Mouse (Mus musculus) E14TG2a.4 (cell line): ENCODE measurements at regions not wholly inside any gene's neighbourhood (a gene's known extent, or its start where the extent isn't known, plus 50 kb on each side); places are given as distances from the start of the nearest gene placed in this dataset.

ENCODE experiments used
- CTCF ChIP-seq: conservative IDR thresholded peaks from 2 replicates; pipeline ENCODE4 v1.5.1; 2014; ENCODE audit warnings: low read length
- POU5F1 ChIP-seq: IDR thresholded peaks from 2 replicates; pipeline ENCODE4 v1.6.1; 2014; ENCODE audit warnings: low read length, borderline replicate concordance

GRCm38 (mm10) chr2:54190828-54191227 lies 105.5 kb upstream of the Rprm start:
- TF ChIP-seq CTCF (no peak), POU5F1 (no peak)
